9 mouse cellular contexts compared by ENCODE assay signal in genomic region chr6:120674121-120674520, GRCm38 (mm10). TPM values are rescaled to one million over a fixed set of nuclear protein-coding genes. Genes with fewer than 3 reads are reported as not detected.
A peak's percentile ranks its signal among the peaks of the same experiment; 100 is the strongest.
DNase-seq lines count a peak whose midpoint lies in the region; ATAC-seq and TF ChIP-seq lines count a peak whose summit lies in the region.
"Had no signal": no experiment of that assay in that cellular context is flagged by ENCODE, and none has a peak within 500 bp of the region (broad histone marks: within the 10 kb centered on the region; RNA-seq: fewer than 3 reads in every experiment).

No protein-coding gene starts in this region.

- H3K4me3 ChIP-seq in gastrocnemius, adult 2 months, result no peak overlapping the region
- H3K4me3 ChIP-seq in CH12.LX (replicated peaks in 1 of 3; ENCODE audit: low read depth in 2 of 3, low read length in 2 of 3, poor library complexity in 1 of 3), result no peak overlapping the region
- no peak overlapping the region for H3K4me3 ChIP-seq in limb, embryonic 10.5 days
- H3K4me3 ChIP-seq: heart, embryonic 13.5 days had no signal

- peak; percentile 74 for TF ChIP-seq RAD21 in CH12.LX (IDR thresholded peaks at IDR 0.05; ENCODE audit: low read depth, low read length)

- peaks cover 81% of the 10 kb centered on the region for H3K79me2 ChIP-seq in CH12.LX (replicated peaks; ENCODE audit: control insufficient read depth, extremely low read depth, insufficient read depth, poor library complexity, severe bottlenecking)

- no peak for DNase-seq in gastrocnemius, adult 2 months
- no peak for DNase-seq in gastrocnemius, postnatal 4 days (ENCODE audit: low spot score in 2 of 2)
- peak; percentile 58 for DNase-seq in CH12.LX (ENCODE audit: extremely low read depth)
- no peak for DNase-seq in limb, embryonic 10.5 days (ENCODE audit: low spot score)
- no peak for DNase-seq in testis, postnatal 14 days (ENCODE audit: low spot score)
- DNase-seq in gastrocnemius, postnatal 25 days, result no peak

- dilution Hi-C loops in CH12.LX (cut with MboI; ENCODE audit: extremely low pct_ligation_motif_present, extremely low pct_unique_long_range_greater_than_20kb, low sequenced_read_pairs), result no loop called here

- TF ChIP-seq EP300 in CH12.LX (IDR thresholded peaks at IDR 0.05; ENCODE audit: low read length), result peak; percentile 18; the same call in 1 of the 2 replicates

- 73% methylated on average over 5 of the region's 5 CpGs for WGBS in limb, embryonic 10.5 days

- in situ Hi-C loops in CH12.LX (cut with MboI; ENCODE audit: low pct_ligation_motif_present, low pct_unique_long_range_greater_than_20kb, low sequenced_read_pairs), result loop anchor here (10.0 kb wide), 1 partner anchor 139 kb away; the partner anchor contains the start of gene Hdhd5

- intact Hi-C loops in gastrocnemius, adult 2 months (cut with DNase I), result loop anchor here (5.0 kb wide), 1 partner anchor 38 kb away; no protein-coding TSS in a partner anchor

- H3K27me3 ChIP-seq in CH12.LX (replicated peaks), result no peaks in the 10 kb centered on the region
- H3K27me3 ChIP-seq in limb, embryonic 10.5 days (ENCODE audit: low read depth, poor library complexity, severe bottlenecking), result no peaks in the 10 kb centered on the region
- H3K27me3 ChIP-seq: heart, embryonic 13.5 days had no signal

- TF ChIP-seq POLR2A in CH12.LX (IDR thresholded peaks at IDR 0.05; ENCODE audit: low read depth, low read length), result no peak

- H3K4me2 ChIP-seq in CH12.LX (ENCODE audit: insufficient read depth, low read depth, poor library complexity, severe bottlenecking), result peak overlapping the region; percentile 11; the same call in 1 of the 2 replicates
- H3K4me2 ChIP-seq: heart, embryonic 13.5 days had no signal

- peak; percentile 46 for TF ChIP-seq CTCF in gastrocnemius, adult 2 months (IDR thresholded peaks at IDR 0.05)
- peak; percentile 47 to 90 for TF ChIP-seq CTCF in CH12.LX (conservative IDR thresholded peaks at IDR 0.05 in 1 of 2, IDR thresholded peaks at IDR 0.05 in 1 of 2; ENCODE audit: low read depth in 2 of 2, low read length in 2 of 2)

- peaks cover 5 to 59% of the 10 kb centered on the region in 2 experiments for H3K4me1 ChIP-seq in CH12.LX (ENCODE audit: control insufficient read depth in 1 of 2, insufficient read depth in 2 of 2)
- no peaks in the 10 kb centered on the region for H3K4me1 ChIP-seq in limb, embryonic 10.5 days
- H3K4me1 ChIP-seq: heart, embryonic 13.5 days had no signal

- no peaks in the 10 kb centered on the region for H3K9me3 ChIP-seq in CH12.LX (replicated peaks; ENCODE audit: low read length)
- H3K9me3 ChIP-seq in limb, embryonic 10.5 days (replicated peaks), result no peaks in the 10 kb centered on the region
- H3K9me3 ChIP-seq: heart, embryonic 13.5 days had no signal

- ATAC-seq in granulocyte monocyte progenitor cell, adult 5-6 weeks (replicated peaks; ENCODE audit: poor library complexity, severe bottlenecking), result peak; percentile 62
- 0 out of 2 replicates have a peak, but pooled peaks have one; percentile 38 for ATAC-seq in megakaryocyte, adult 5-6 weeks (ENCODE audit: poor library complexity, severe bottlenecking)

- H3K27ac ChIP-seq in gastrocnemius, adult 2 months, result no peak overlapping the region
- H3K27ac ChIP-seq in CH12.LX (ENCODE audit: insufficient read depth, low read depth), result no peak overlapping the region
- H3K27ac ChIP-seq in limb, embryonic 10.5 days, result no peak overlapping the region
- H3K27ac ChIP-seq: heart, embryonic 13.5 days had no signal

- H3K9ac ChIP-seq in CH12.LX (ENCODE audit: insufficient read depth, low read depth), result peak overlapping the region; percentile 34
- H3K9ac ChIP-seq: heart, embryonic 13.5 days had no signal

- no peaks in the 10 kb centered on the region for H3K36me3 ChIP-seq in CH12.LX (replicated peaks in 1 of 2; ENCODE audit: control insufficient read depth in 1 of 2, insufficient read depth in 1 of 2, low read length in 1 of 2)
- peaks cover 5% of the 10 kb centered on the region for H3K36me3 ChIP-seq in limb, embryonic 10.5 days
- H3K36me3 ChIP-seq: heart, embryonic 13.5 days had no signal

TF ChIP-seq in CH12.LX, 34 proteins besides CTCF, POLR2A, EP300 and RAD21:
- no peak for TF ChIP-seq KAT2A (IDR thresholded peaks at IDR 0.05; ENCODE audit: insufficient replicate concordance, low read length)
- TF ChIP-seq ZNF384 (IDR thresholded peaks at IDR 0.05; ENCODE audit: low read depth, low read length), result no peak; the same call in 1 of the 2 replicates
- TF ChIP-seq ZC3H11A (IDR thresholded peaks at IDR 0.05; ENCODE audit: low read depth, low read length), result no peak
- no peak for TF ChIP-seq UBTF (IDR thresholded peaks at IDR 0.05; ENCODE audit: low read depth, low read length)
- TF ChIP-seq USF1 (IDR thresholded peaks at IDR 0.05; ENCODE audit: low read depth, low read length), result no peak
- TF ChIP-seq ZMIZ1 (IDR thresholded peaks at IDR 0.05; ENCODE audit: low read depth, low read length), result no peak
- no peak for TF ChIP-seq MEF2A (IDR thresholded peaks at IDR 0.05; ENCODE audit: borderline replicate concordance, low read depth, low read length)
- no peak for TF ChIP-seq NELFE (IDR thresholded peaks at IDR 0.05; ENCODE audit: low read depth, low read length)
- TF ChIP-seq MXI1 (IDR thresholded peaks at IDR 0.05; ENCODE audit: low read depth, low read length), result peak; percentile 68; the same call in 1 of the 2 replicates
- 0 out of 2 replicates have a peak, but pooled peaks have one; percentile 40 for TF ChIP-seq SIN3A (IDR thresholded peaks at IDR 0.05; ENCODE audit: low read length)
- no peak for TF ChIP-seq RCOR1 (conservative IDR thresholded peaks at IDR 0.05; ENCODE audit: low read depth, low read length)
- TF ChIP-seq PAX5 (IDR thresholded peaks at IDR 0.05; ENCODE audit: low read length), result no peak
- TF ChIP-seq CHD2 (IDR thresholded peaks at IDR 0.05; ENCODE audit: low read length), result no peak
- 0 out of 2 replicates have a peak, but pooled peaks have one; percentile 14 for TF ChIP-seq CHD1 (IDR thresholded peaks at IDR 0.05; ENCODE audit: low read depth, low read length)
- no peak for TF ChIP-seq MAFK (IDR thresholded peaks at IDR 0.05; ENCODE audit: insufficient replicate concordance, low read length)
- no peak for TF ChIP-seq HCFC1 (IDR thresholded peaks at IDR 0.05; ENCODE audit: low read depth, low read length)
- peak; percentile 49; the same call in 1 of the 2 replicates for TF ChIP-seq ELF1 (IDR thresholded peaks at IDR 0.05; ENCODE audit: low read depth, low read length)
- TF ChIP-seq GABPA (IDR thresholded peaks at IDR 0.05; ENCODE audit: insufficient replicate concordance, low read depth, low read length), result no peak
- TF ChIP-seq TCF12 (IDR thresholded peaks at IDR 0.05; ENCODE audit: low read depth, low read length), result no peak
- TF ChIP-seq ZKSCAN1 (IDR thresholded peaks at IDR 0.05; ENCODE audit: borderline replicate concordance, low read depth, low read length), result no peak
- no peak for TF ChIP-seq POLR2AphosphoS2 (IDR thresholded peaks at IDR 0.05; ENCODE audit: low read depth, low read length)
- no peak for TF ChIP-seq E2F4 (IDR thresholded peaks at IDR 0.05; ENCODE audit: insufficient replicate concordance, low read depth, low read length)
- TF ChIP-seq MYC (IDR thresholded peaks at IDR 0.05; ENCODE audit: low read depth, low read length), result peak; percentile 92
- no peak; the same call in 1 of the 2 replicates for TF ChIP-seq ETS1 (conservative IDR thresholded peaks at IDR 0.05; ENCODE audit: low read depth, low read length)
- TF ChIP-seq MAZ (IDR thresholded peaks at IDR 0.05; ENCODE audit: low read depth, low read length), result no peak
- TF ChIP-seq SMC3 (IDR thresholded peaks at IDR 0.05; ENCODE audit: low read depth, low read length), result peak; percentile 91
- peak; percentile 78 for TF ChIP-seq MAX (IDR thresholded peaks at IDR 0.05; ENCODE audit: low read length)
- no peak for TF ChIP-seq BHLHE40 (IDR thresholded peaks at IDR 0.05; ENCODE audit: low read depth, low read length)
- no peak for TF ChIP-seq USF2 (conservative IDR thresholded peaks at IDR 0.05; ENCODE audit: low read depth, low read length)
- 0 out of 2 replicates have a peak, but pooled peaks have one; percentile 27 for TF ChIP-seq NRF1 (IDR thresholded peaks at IDR 0.05; ENCODE audit: low read depth, low read length)
- no peak for TF ChIP-seq JUN (IDR thresholded peaks at IDR 0.05; ENCODE audit: insufficient read depth, low read depth, low read length)
- TF ChIP-seq TBP (conservative IDR thresholded peaks at IDR 0.05; ENCODE audit: low read depth, low read length), result no peak
- TF ChIP-seq IRF4 (IDR thresholded peaks at IDR 0.05; ENCODE audit: low read depth, low read length), result peak; percentile 60
- no peak for TF ChIP-seq JUND (conservative IDR thresholded peaks at IDR 0.05; ENCODE audit: low read depth, low read length)

RNA-seq across cellular contexts. Expression of gene Cecr2, which starts 8.0 kb away (rescaled TPM):
- 10 to 100 TPM in 1 of 2 experiments, 1 to 10 TPM in 1; 9.1 to 17.0 TPM for total RNA-seq in gastrocnemius, adult 2 months (2021)
- 10 to 100 TPM; 14.4 to 18.9 TPM for total RNA-seq in gastrocnemius, postnatal 4 days (2021)
- 10.6 and 12.5 TPM in 2 replicates for total RNA-seq in CH12.LX (2012; rRNA removed)
- total RNA-seq in CH12.LX (2014; rRNA removed), result 5.7 and 6.6 TPM in 2 replicates
- polyA plus RNA-seq in CH12.LX (2012; ENCODE audit: insufficient read length, low read depth), result 15.0 and 16.9 TPM in 2 replicates
- 0.15 TPM in 1 of 2 replicates, not detected in the other for total RNA-seq in granulocyte monocyte progenitor cell, adult 5-6 weeks (2014; fragmentation: Nextera tagmentation)
- total RNA-seq in granulocyte monocyte progenitor cell, adult 5-6 weeks (2017), result not detected in 2 replicates
- total RNA-seq in megakaryocyte, adult 5-6 weeks (2015), result 0.25 and 0.55 TPM in 2 replicates
- 1.7 and 2.4 TPM in 2 replicates for total RNA-seq in megakaryocyte, adult 5-6 weeks (2017)
- polyA plus RNA-seq in limb, embryonic 10.5 days (2016; fragmentation: Nextera tagmentation; extraction: Ambion mirVana), result 12.7 and 17.5 TPM in 2 replicates
- 10 to 100 TPM in 1 of 2 experiments, 1 to 10 TPM in 1; 8.6 to 11.4 TPM for total RNA-seq in gastrocnemius, postnatal 25 days (2021)
